Mouse (Mus musculus): Measurements from ENCODE around the gene Ccdc122.

- no peak for TF ChIP-seq CTCF (IDR thresholded peaks at IDR 0.05; ENCODE audit: borderline replicate concordance, insufficient read depth, low read depth, low read length)
- no peak for TF ChIP-seq POLR2A (IDR thresholded peaks at IDR 0.05; ENCODE audit: borderline replicate concordance, insufficient read depth, low read length)
Observed at GRCm38 (mm10) chr14:77034970-77035369, 1.6 kb upstream of the Ccdc122 start.
